ENCODE assay signal across 7 mouse cellular contexts in the genomic region with DNA sequence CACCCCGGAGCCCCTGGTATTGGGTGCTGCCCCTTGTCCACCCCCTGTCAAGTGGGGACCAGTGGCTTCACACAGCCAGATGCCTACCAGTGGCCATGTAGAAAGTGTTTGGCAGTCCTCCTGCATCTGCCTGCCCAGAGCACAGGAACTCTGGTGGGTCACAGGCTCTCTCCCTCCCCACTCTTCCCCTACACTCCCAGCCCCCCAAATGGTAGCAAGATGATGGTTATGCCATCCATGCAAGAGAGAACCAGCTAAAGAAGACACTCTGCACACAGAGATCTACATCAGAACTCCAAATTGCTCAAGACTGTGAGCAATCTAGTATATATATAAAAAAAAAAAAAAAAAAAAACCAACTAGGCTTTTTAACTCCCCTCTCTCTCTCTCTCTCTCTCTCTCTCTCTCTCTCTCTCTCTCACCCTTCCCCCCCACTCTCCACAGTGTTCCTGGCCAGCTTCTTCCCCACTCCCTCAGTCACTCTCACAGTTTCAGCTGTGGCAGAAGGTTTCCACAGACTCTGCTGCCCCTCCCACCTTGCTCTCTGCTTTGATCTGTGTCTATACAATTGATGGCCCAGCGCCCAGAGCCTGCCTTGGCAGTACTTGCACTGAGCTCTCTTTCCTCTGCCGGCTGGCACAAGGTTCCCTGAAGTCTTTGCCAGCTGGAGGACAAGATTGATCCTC.
DNase-seq lines count a peak whose midpoint lies in the region; ATAC-seq lines count a peak whose summit lies in the region.

No protein-coding gene starts in this region.

- no peak for ATAC-seq in erythroblast, adult 5-6 weeks (replicated peaks; ENCODE audit: low FRiP score, poor library complexity, severe bottlenecking)
- no peak for ATAC-seq in megakaryocyte, adult 5-6 weeks (ENCODE audit: poor library complexity, severe bottlenecking)

- DNase-seq in Muller cell, postnatal 12 days (ENCODE audit: inconsistent ontology term), result peak; percentile 79
- peak; percentile 64 for DNase-seq in adrenal gland, postnatal 10 days
- peak; percentile 57 for DNase-seq in frontal cortex, postnatal 10 days (ENCODE audit: low spot score in 2 of 2)
- peak; percentile 48 to 52 for DNase-seq in left cerebral cortex, postnatal 36 days (ENCODE audit: low spot score in 2 of 2)
- no peak for DNase-seq in thymus, postnatal 14 days

- intact Hi-C loops in left cerebral cortex, postnatal 36 days (cut with DNase I), result no loop called here
